Mouse (Mus musculus): ENCODE results near the gene Pex14.
A peak's percentile ranks its signal among the peaks of the same experiment; 100 is the strongest.

Pex14 gene

GRCm38 (mm10) chr4:148985541-148986476, 113.9 kb downstream of the Pex14 start:
- DNase-seq (ENCODE audit: low read depth, low spot score): no peak

- DNase-seq (ENCODE audit: low read depth, low spot score): no peak
Measured at GRCm38 (mm10) chr4:148984701-148985540, 114.8 kb downstream of the Pex14 start.

- DNase-seq (ENCODE audit: low read depth, low spot score): no peak
Measured at GRCm38 (mm10) chr4:148982274-148982673, 117.4 kb downstream of the Pex14 start.

GRCm38 (mm10) chr4:148979837-148980236, 119.8 kb downstream of the Pex14 start:
- DNase-seq (ENCODE audit: low read depth, low spot score): no peak

- DNase-seq (ENCODE audit: low read depth, low spot score): peak; percentile 56
Measured at GRCm38 (mm10) chr4:148978926-148979325, 120.8 kb downstream of the Pex14 start.

GRCm38 (mm10) chr4:148978221-148978855, 121.3 kb downstream of the Pex14 start:
- peak; percentile 21 for DNase-seq (ENCODE audit: low read depth, low spot score)

- no peak for DNase-seq (ENCODE audit: low read depth, low spot score)
Measured at GRCm38 (mm10) chr4:148974833-148975232, 124.8 kb downstream of the Pex14 start.

- DNase-seq (ENCODE audit: low read depth, low spot score): no peak
Measured at GRCm38 (mm10) chr4:148973387-148973786, 126.3 kb downstream of the Pex14 start.

GRCm38 (mm10) chr4:148972707-148973106, 127.0 kb downstream of the Pex14 start:
- DNase-seq (ENCODE audit: low read depth, low spot score): no peak

- no peak for DNase-seq (ENCODE audit: low read depth, low spot score)
Measured at GRCm38 (mm10) chr4:148971613-148972242, 127.9 kb downstream of the Pex14 start.

- no peak for DNase-seq (ENCODE audit: low read depth, low spot score)
Measured at GRCm38 (mm10) chr4:148970742-148971141, 128.9 kb downstream of the Pex14 start.

- no peak for DNase-seq (ENCODE audit: low read depth, low spot score)
Measured at GRCm38 (mm10) chr4:148969610-148970009, 130.1 kb downstream of the Pex14 start.

GRCm38 (mm10) chr4:148968859-148969258, 130.8 kb downstream of the Pex14 start:
- no peak for DNase-seq (ENCODE audit: low read depth, low spot score)

- DNase-seq (ENCODE audit: low read depth, low spot score): no peak
Measured at GRCm38 (mm10) chr4:148966132-148966531, 133.5 kb downstream of the Pex14 start.

- DNase-seq (ENCODE audit: low read depth, low spot score): no peak
Measured at GRCm38 (mm10) chr4:148964541-148965310, 134.9 kb downstream of the Pex14 start.

- no peak for DNase-seq (ENCODE audit: low read depth, low spot score)
Measured at GRCm38 (mm10) chr4:148962096-148962495, 137.6 kb downstream of the Pex14 start.

- no peak for DNase-seq (ENCODE audit: low read depth, low spot score)
Measured at GRCm38 (mm10) chr4:148961081-148961480, 138.6 kb downstream of the Pex14 start.

GRCm38 (mm10) chr4:148960011-148960410, 139.7 kb downstream of the Pex14 start:
- DNase-seq (ENCODE audit: low read depth, low spot score): no peak

- DNase-seq (ENCODE audit: low read depth, low spot score): no peak
Measured at GRCm38 (mm10) chr4:148955131-148955813, 144.4 kb downstream of the Pex14 start.
